Mouse (Mus musculus) thymus, adult 2 months (tissue): ENCODE data around the gene Ccsap.

Experiments used
- CTCF ChIP-seq: fragments of 200-500 bp; IDR thresholded peaks from 2 replicates; pipeline ENCODE4 v1.5.1; 2012; ENCODE audit warnings: mild to moderate bottlenecking, control low read depth, low read length, moderate library complexity, borderline replicate concordance; ENCODE audit not compliant: control insufficient read depth, poor library complexity, insufficient read depth; ENCODE audit errors: extremely low read depth
- POLR2A ChIP-seq: fragments of 200-500 bp; IDR thresholded peaks from 2 replicates; pipeline ENCODE4 v1.6.1; 2012; ENCODE audit warnings: mild to moderate bottlenecking, low read length, control low read depth, moderate library complexity; ENCODE audit not compliant: control insufficient read depth, poor library complexity, insufficient read depth; ENCODE audit errors: extremely low read depth

GRCm38 (mm10) chr8:123808671-123809070 is 51.3 kb downstream of the Ccsap start:
- no peak for TF ChIP-seq CTCF
- no peak for TF ChIP-seq POLR2A
